Mouse (Mus musculus): ENCODE results near the gene Psmb3. TPM values are rescaled to one million over a fixed set of nuclear protein-coding genes. Genes with fewer than 3 reads are reported as not detected.

Psmb3 gene
- polyA plus RNA-seq, 1 experiment = 151 TPM

DNA sequence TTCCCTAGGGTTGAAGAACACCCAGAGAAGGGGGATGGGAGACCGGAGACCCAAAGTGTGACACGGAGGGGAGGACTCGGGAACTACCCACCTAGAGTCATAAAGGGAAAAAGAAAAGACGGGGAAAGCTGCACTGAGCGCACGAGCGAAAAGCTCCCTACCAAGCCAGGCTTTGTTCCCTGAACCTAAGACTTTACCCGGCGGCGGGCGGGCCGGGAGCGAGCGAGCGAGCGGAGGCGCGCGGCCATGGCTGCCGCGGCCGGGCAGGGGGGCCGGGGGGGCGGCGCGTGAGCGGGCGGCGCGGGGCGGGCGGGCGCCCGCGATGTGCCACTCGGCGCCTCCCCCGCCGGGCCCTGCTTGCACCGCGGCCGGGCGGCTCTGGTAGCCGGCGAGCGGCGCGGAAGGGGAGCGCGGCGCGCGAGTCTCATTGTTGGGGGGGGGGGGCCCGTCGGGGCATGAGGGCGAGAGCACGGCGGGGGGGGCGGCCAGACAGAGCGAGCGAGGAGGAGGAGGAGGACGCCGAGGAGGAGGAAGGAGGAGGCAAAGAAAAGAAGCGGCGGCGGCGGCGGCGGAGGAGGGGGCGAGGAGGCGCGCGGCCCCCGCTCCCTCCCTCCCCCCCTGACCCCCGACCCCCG lies 40.2 kb upstream of the Psmb3 start, which contains the start of gene Mllt6:
Gene Mllt6, plus strand, starts transcription at position 522 of the 635 bp plus-strand sequence.
- Histone ChIP-seq H3K27ac (ENCODE audit: insufficient read depth, low read length) (peak within 1 kb of the TSS; percentile 99), H3K36me3 (ENCODE audit: control insufficient read depth, insufficient read depth, low read length) (peaks cover 10% of the 10 kb centered on the region), H3K4me1 (ENCODE audit: control insufficient read depth, insufficient read depth, insufficient read length) (peaks cover 10% of the 10 kb centered on the region; the same call in 1 of the 2 replicates), H3K27me3 (ENCODE audit: control insufficient read depth, insufficient read depth, low read length) (no peaks in the 10 kb centered on the region), H3K4me3 (ENCODE audit: extremely low read depth, insufficient read depth, insufficient read length) (peak within 1 kb of the TSS; percentile 70)
- DNase-seq (ENCODE audit: low read depth in 1 of 2, low spot score in 2 of 2) = peak in 1 of 2 experiments; percentile 61
- TF ChIP-seq CTCF (IDR thresholded peaks at IDR 0.05; ENCODE audit: extremely low read depth, insufficient read depth, insufficient read length, insufficient replicate concordance) (no peak), POLR2A (IDR thresholded peaks at IDR 0.05; ENCODE audit: low read depth, low read length) (no peak; the same call in 1 of the 2 replicates)
- WGBS = under 1% methylated on average over 36 of the region's 76 CpGs

DNA sequence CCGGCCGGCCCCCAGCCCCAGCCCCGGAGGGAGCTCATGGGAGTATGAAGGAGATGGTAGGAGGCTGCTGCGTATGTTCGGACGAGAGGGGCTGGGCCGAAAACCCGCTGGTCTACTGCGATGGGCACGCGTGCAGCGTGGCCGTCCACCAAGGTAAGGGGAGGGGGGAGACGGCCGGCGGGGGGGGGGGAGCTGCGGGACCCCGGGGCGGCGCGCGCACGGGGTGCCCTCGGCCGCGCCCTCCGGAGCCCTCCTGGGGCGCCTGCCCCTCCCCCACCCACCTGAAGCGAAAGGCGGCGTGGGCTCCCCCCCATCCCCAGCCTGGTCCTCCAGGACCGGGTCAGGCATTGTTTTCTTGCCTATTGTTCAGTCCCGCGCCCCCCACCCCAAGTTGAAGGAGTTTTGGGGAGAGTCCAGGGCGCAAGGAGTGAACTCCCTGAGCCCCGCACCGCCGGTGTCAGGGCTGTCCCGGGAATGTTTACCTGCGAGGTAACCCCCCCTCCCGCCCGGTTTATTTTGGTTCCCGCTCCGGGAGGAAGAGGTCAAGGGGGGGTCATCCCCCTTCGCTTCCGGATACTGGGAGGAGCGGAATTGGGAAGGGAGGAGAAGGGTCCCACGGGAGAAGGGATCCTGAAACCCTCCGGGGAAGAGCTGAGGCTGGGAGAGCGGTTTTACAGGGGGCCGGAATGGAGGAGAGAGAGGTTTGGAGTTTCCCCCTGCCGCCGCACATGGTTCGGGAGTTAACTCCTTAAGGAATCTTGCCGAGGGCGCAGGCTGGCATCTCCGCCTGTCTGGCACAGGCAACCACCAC lies 39.5 kb upstream of the Psmb3 start:
- DNase-seq (ENCODE audit: low read depth in 1 of 2, low spot score in 2 of 2) = no peak
- WGBS = 2% methylated on average over 32 of the region's 57 CpGs
- Histone ChIP-seq H3K4me3 (ENCODE audit: extremely low read depth, insufficient read depth, insufficient read length) (peak overlapping the region; percentile 70), H3K27ac (ENCODE audit: insufficient read depth, low read length) (peak overlapping the region; percentile 68), H3K4me1 (ENCODE audit: control insufficient read depth, insufficient read depth, insufficient read length) (peaks cover 8% of the 10 kb centered on the region; the same call in 1 of the 2 replicates), H3K27me3 (ENCODE audit: control insufficient read depth, insufficient read depth, low read length) (no peaks in the 10 kb centered on the region), H3K36me3 (ENCODE audit: control insufficient read depth, insufficient read depth, low read length) (peaks cover 17% of the 10 kb centered on the region)
- TF ChIP-seq POLR2A (IDR thresholded peaks at IDR 0.05; ENCODE audit: low read depth, low read length) (no peak), CTCF (IDR thresholded peaks at IDR 0.05; ENCODE audit: extremely low read depth, insufficient read depth, insufficient read length, insufficient replicate concordance) (no peak)

DNA sequence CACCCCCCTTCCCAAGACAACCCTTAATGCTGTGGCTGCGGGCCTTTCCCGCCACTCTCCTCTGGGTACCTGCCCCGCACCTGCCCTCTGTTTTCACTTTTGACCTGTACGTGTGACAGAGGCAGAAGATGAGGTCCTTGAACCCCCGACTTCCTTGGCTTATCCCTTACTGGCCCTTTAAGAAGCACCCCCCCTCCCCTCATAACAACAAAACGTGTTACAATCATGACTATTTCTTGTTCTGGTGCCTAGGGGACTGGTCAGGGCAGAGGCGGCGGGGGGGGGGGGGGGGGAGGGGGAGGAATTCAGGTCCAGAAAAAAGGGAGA lies 38.9 kb upstream of the Psmb3 start:
- TF ChIP-seq POLR2A (IDR thresholded peaks at IDR 0.05; ENCODE audit: low read depth, low read length) (no peak), CTCF (IDR thresholded peaks at IDR 0.05; ENCODE audit: extremely low read depth, insufficient read depth, insufficient read length, insufficient replicate concordance) (no peak)
- DNase-seq (ENCODE audit: low read depth in 1 of 2, low spot score in 2 of 2) = no peak
- WGBS = under 1% methylated on average over 8 of the region's 8 CpGs
- peak overlapping the region; percentile 68 for H3K27ac ChIP-seq (ENCODE audit: insufficient read depth, low read length)
- H3K27me3 ChIP-seq (ENCODE audit: control insufficient read depth, insufficient read depth, low read length) = no peaks in the 10 kb centered on the region
- H3K4me1 ChIP-seq (ENCODE audit: control insufficient read depth, insufficient read depth, insufficient read length) = peaks cover 4% of the 10 kb centered on the region; the same call in 1 of the 2 replicates
- peaks cover 22% of the 10 kb centered on the region for H3K36me3 ChIP-seq (ENCODE audit: control insufficient read depth, insufficient read depth, low read length)
- peak overlapping the region; percentile 70 for H3K4me3 ChIP-seq (ENCODE audit: extremely low read depth, insufficient read depth, insufficient read length)

DNA sequence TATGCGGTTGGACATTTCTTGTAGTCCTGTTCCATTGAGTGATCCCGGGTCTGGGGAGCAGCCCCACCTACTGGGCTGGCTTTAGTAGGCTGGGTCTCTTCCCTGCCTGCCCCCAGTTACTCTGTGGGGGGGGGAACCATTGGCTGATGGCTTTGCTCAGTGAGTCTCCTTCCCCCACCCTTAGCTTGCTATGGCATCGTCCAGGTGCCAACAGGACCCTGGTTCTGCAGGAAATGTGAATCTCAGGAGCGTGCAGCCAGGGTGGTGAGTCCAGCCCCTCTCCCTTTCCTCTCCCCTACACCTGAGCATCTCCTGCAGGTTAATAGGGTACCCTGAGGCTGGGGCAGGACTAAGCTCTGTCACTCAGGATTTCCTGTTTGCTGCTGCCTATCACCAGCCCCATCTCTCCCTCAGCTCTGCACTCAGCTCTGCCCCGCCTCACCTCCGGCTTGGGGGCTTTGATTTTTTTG lies 38.4 kb upstream of the Psmb3 start:
- Histone ChIP-seq H3K4me1 (ENCODE audit: control insufficient read depth, insufficient read depth, insufficient read length) (peaks cover 4% of the 10 kb centered on the region; the same call in 1 of the 2 replicates), H3K36me3 (ENCODE audit: control insufficient read depth, insufficient read depth, low read length) (peaks cover 26% of the 10 kb centered on the region), H3K27me3 (ENCODE audit: control insufficient read depth, insufficient read depth, low read length) (no peaks in the 10 kb centered on the region), H3K4me3 (ENCODE audit: extremely low read depth, insufficient read depth, insufficient read length) (peak overlapping the region; percentile 34; the same call in 1 of the 2 replicates), H3K27ac (ENCODE audit: insufficient read depth, low read length) (no peak overlapping the region)
- DNase-seq (ENCODE audit: low read depth in 1 of 2, low spot score in 2 of 2) = no peak
- no peak for TF ChIP-seq POLR2A (IDR thresholded peaks at IDR 0.05; ENCODE audit: low read depth, low read length)
- no peak for TF ChIP-seq CTCF (IDR thresholded peaks at IDR 0.05; ENCODE audit: extremely low read depth, insufficient read depth, insufficient read length, insufficient replicate concordance)
- 23% methylated on average over 6 of the region's 6 CpGs for WGBS

DNA sequence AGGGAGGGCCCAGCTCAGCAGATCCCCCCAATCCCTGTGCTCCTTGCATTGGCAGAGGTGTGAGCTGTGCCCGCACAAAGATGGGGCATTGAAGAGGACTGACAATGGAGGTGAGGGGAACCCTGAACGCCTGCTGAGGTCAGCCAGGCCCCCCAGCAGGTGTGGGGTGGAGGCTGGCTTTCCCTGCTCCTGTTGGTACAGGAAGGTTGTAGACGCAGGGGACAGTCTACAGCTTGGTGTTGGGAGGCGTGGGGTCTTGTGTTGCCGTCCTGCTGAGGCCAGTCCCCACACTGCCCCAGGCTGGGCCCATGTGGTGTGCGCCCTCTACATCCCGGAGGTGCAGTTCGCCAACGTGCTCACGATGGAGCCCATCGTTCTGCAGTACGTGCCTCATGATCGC lies 37.8 kb upstream of the Psmb3 start:
- 95% methylated on average over 13 of the region's 13 CpGs for WGBS
- TF ChIP-seq CTCF (IDR thresholded peaks at IDR 0.05; ENCODE audit: extremely low read depth, insufficient read depth, insufficient read length, insufficient replicate concordance) (no peak), POLR2A (IDR thresholded peaks at IDR 0.05; ENCODE audit: low read depth, low read length) (no peak)
- H3K36me3 ChIP-seq (ENCODE audit: control insufficient read depth, insufficient read depth, low read length) = peaks cover 31% of the 10 kb centered on the region

DNA sequence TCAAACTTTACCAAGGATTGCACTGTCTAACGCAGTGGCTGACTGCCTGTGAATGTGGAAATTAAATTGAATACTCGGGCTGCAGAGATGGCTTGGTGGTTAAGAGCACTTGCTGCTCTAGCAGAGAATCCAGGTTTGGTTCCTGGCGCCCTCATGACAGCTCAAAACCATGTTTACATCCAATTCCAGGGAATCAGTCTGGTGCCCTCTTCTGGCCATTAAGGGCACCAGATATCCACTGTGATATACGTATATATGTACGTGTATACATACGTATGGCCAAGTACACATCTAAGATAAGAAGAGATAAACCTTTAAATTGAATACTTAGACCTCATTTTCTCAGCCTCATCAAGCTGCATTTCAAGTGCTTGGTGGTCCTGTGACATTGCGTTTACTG lies 37.0 kb upstream of the Psmb3 start:
- 93% methylated on average over 7 of the region's 7 CpGs for WGBS
- Histone ChIP-seq H3K27ac (ENCODE audit: insufficient read depth, low read length) (no peak overlapping the region), H3K4me3 (ENCODE audit: extremely low read depth, insufficient read depth, insufficient read length) (no peak overlapping the region), H3K4me1 (ENCODE audit: control insufficient read depth, insufficient read depth, insufficient read length) (peaks cover 4% of the 10 kb centered on the region; the same call in 1 of the 2 replicates), H3K36me3 (ENCODE audit: control insufficient read depth, insufficient read depth, low read length) (peaks cover 39% of the 10 kb centered on the region), H3K27me3 (ENCODE audit: control insufficient read depth, insufficient read depth, low read length) (no peaks in the 10 kb centered on the region)
- DNase-seq (ENCODE audit: low read depth in 1 of 2, low spot score in 2 of 2) = no peak
- TF ChIP-seq POLR2A (IDR thresholded peaks at IDR 0.05; ENCODE audit: low read depth, low read length) (no peak), CTCF (IDR thresholded peaks at IDR 0.05; ENCODE audit: extremely low read depth, insufficient read depth, insufficient read length, insufficient replicate concordance) (no peak)

More for the DNA sequence above, 37.8 kb upstream of the Psmb3 start:
- Histone ChIP-seq H3K4me3 (ENCODE audit: extremely low read depth, insufficient read depth, insufficient read length) (no peak overlapping the region), H3K4me1 (ENCODE audit: control insufficient read depth, insufficient read depth, insufficient read length) (peaks cover 4% of the 10 kb centered on the region; the same call in 1 of the 2 replicates), H3K27ac (ENCODE audit: insufficient read depth, low read length) (no peak overlapping the region), H3K27me3 (ENCODE audit: control insufficient read depth, insufficient read depth, low read length) (no peaks in the 10 kb centered on the region)
- no peak for DNase-seq (ENCODE audit: low read depth in 1 of 2, low spot score in 2 of 2)
